Mouse (Mus musculus) intestine, postnatal 0 days (tissue): ENCODE data around the gene Cd180. TPM values are rescaled to one million over a fixed set of nuclear protein-coding genes. Genes with fewer than 3 reads are reported as not detected.

Experiments
- ATAC-seq: fragments of 200-750 bp; cut with Nextera tagmentation; 2 replicates; pipeline ENCODE4 v1.8.0; 2017; ENCODE audit warnings: mild to moderate bottlenecking, moderate TSS enrichment, moderate library complexity
- H3K27ac ChIP-seq: fragments of 300-500 bp; sonication (generic); 2 replicates; pipeline ENCODE4 v1.5.1; 2014; ENCODE audit warnings: mild to moderate bottlenecking, low read depth, low read length, moderate library complexity
- H3K27me3 ChIP-seq: fragments of 300-500 bp; sonication (generic); replicated peaks from 2 replicates; pipeline ENCODE4 v1.6.1; 2014; ENCODE audit warnings: low read length, mixed read lengths; ENCODE audit not compliant: control insufficient read depth, insufficient read depth
- H3K36me3 ChIP-seq: fragments of 300-500 bp; sonication (generic); 2 replicates; pipeline ENCODE4 v1.6.1; 2014; ENCODE audit warnings: mild to moderate bottlenecking, moderate library complexity; ENCODE audit not compliant: control insufficient read depth, insufficient read depth
- H3K4me1 ChIP-seq: fragments of 300-500 bp; sonication (generic); replicated peaks from 2 replicates; pipeline ENCODE4 v1.6.1; 2014; ENCODE audit warnings: antibody characterized with exemption, low read length, mixed read lengths; ENCODE audit not compliant: control insufficient read depth, insufficient read depth
- H3K4me2 ChIP-seq: fragments of 300-500 bp; sonication (generic); replicated peaks from 2 replicates; pipeline ENCODE4 v1.6.1; 2014; ENCODE audit warnings: low read depth, mild to moderate bottlenecking, moderate library complexity
- H3K4me3 ChIP-seq: fragments of 300-500 bp; sonication (generic); 2 replicates; pipeline ENCODE4 v1.5.1; 2014; ENCODE audit warnings: low read depth, low read length
- H3K9ac ChIP-seq: fragments of 300-500 bp; sonication (generic); 2 replicates; pipeline ENCODE4 v1.6.1; 2014; ENCODE audit warnings: mild to moderate bottlenecking, low read depth, low read length
- H3K9me3 ChIP-seq: fragments of 300-500 bp; sonication (generic); 2 replicates; pipeline ENCODE4 v1.6.1; 2016; ENCODE audit warnings: mixed run types; ENCODE audit not compliant: control insufficient read depth
- CTCF ChIP-seq: sonication (generic); IDR thresholded peaks from 2 replicates; pipeline ENCODE4 v1.5.1; 2016; ENCODE audit warnings: low read depth, mild to moderate bottlenecking, control low read depth, antibody characterized with exemption, moderate library complexity
- WGBS: fragments of 180-500 bp; shearing (Covaris S2); extraction: QIAGEN DNeasy Blood & Tissue Kit; methylation state at CpG from one replicate; pipeline ENCODE4 v1.1.7; 2014; 5-methylcytosine and 5-hydroxymethylcytosine counted together
- polyA plus RNA-seq: library from polyadenylated mRNA; unstranded; fragments of >200 nt; fragmentation: Nextera tagmentation; extraction: Ambion mirVana; gene quantifications from 2 replicates; pipeline ENCODE4 v1.2.1, GENCODE M21; 2015

The Cd180 gene
- polyA plus RNA-seq, 1 experiment from 2014 or later: 0.31 TPM

GRCm38 (mm10) chr13:102767110-102767509 is 73.8 kb downstream of the Cd180 start:
- Histone ChIP-seq H3K9me3 (no peaks in the 10 kb centered on the region), H3K4me3 (no peak overlapping the region), H3K36me3 (peaks cover 41% of the 10 kb centered on the region; the same call in 1 of the 2 replicates), H3K4me1 (no peaks in the 10 kb centered on the region), H3K27ac (no peak overlapping the region), H3K4me2 (no peak overlapping the region), H3K27me3 (no peaks in the 10 kb centered on the region), H3K9ac (no peak overlapping the region)
- no peak for TF ChIP-seq CTCF
- no peak for ATAC-seq
- 78% methylated on average over 7 of the region's 7 CpGs for WGBS

- no peak overlapping the region for H3K4me2 ChIP-seq
- 92% methylated on average over 11 of the region's 11 CpGs for WGBS
- no peaks in the 10 kb centered on the region for H3K27me3 ChIP-seq
- no peak for ATAC-seq
- TF ChIP-seq CTCF: no peak
- H3K9me3 ChIP-seq: no peaks in the 10 kb centered on the region
- H3K4me3 ChIP-seq: no peak overlapping the region
- no peaks in the 10 kb centered on the region for H3K4me1 ChIP-seq
- no peak overlapping the region for H3K9ac ChIP-seq
- H3K36me3 ChIP-seq: peaks cover 49% of the 10 kb centered on the region
- H3K27ac ChIP-seq: no peak overlapping the region
Observed at GRCm38 (mm10) chr13:102768512-102768911, 75.2 kb downstream of the Cd180 start.

GRCm38 (mm10) chr13:102770194-102770593 is 76.8 kb downstream of the Cd180 start:
- TF ChIP-seq CTCF: no peak
- Histone ChIP-seq H3K9ac (no peak overlapping the region), H3K9me3 (no peaks in the 10 kb centered on the region), H3K4me2 (no peak overlapping the region), H3K27me3 (no peaks in the 10 kb centered on the region), H3K4me3 (no peak overlapping the region), H3K4me1 (no peaks in the 10 kb centered on the region), H3K36me3 (peaks cover 45% of the 10 kb centered on the region), H3K27ac (no peak overlapping the region)
- 53% methylated on average over 8 of the region's 8 CpGs for WGBS
- no peak for ATAC-seq

- H3K4me1 ChIP-seq: no peaks in the 10 kb centered on the region
- H3K9me3 ChIP-seq: no peaks in the 10 kb centered on the region
- TF ChIP-seq CTCF: no peak
- no peak overlapping the region for H3K4me3 ChIP-seq
- H3K9ac ChIP-seq: no peak overlapping the region
- peaks cover 23% of the 10 kb centered on the region for H3K36me3 ChIP-seq
- H3K4me2 ChIP-seq: no peak overlapping the region
- ATAC-seq: no peak
- WGBS: 82% methylated on average over 9 of the region's 9 CpGs
- H3K27ac ChIP-seq: no peak overlapping the region
- no peaks in the 10 kb centered on the region for H3K27me3 ChIP-seq
Observed at GRCm38 (mm10) chr13:102773169-102773568, 79.8 kb downstream of the Cd180 start.

GRCm38 (mm10) chr13:102774786-102775201 is 81.4 kb downstream of the Cd180 start:
- Histone ChIP-seq H3K36me3 (peaks cover 23% of the 10 kb centered on the region), H3K4me1 (no peaks in the 10 kb centered on the region), H3K27ac (no peak overlapping the region)

GRCm38 (mm10) chr13:102775506-102775905 is 82.1 kb downstream of the Cd180 start:
- H3K4me2 ChIP-seq: no peak overlapping the region
- no peaks in the 10 kb centered on the region for H3K4me1 ChIP-seq
- no peak overlapping the region for H3K4me3 ChIP-seq
- H3K27me3 ChIP-seq: no peaks in the 10 kb centered on the region
- no peaks in the 10 kb centered on the region for H3K9me3 ChIP-seq
- H3K36me3 ChIP-seq: peaks cover 23% of the 10 kb centered on the region
- no peak for TF ChIP-seq CTCF
- no peak overlapping the region for H3K9ac ChIP-seq
- 82% methylated on average over 6 of the region's 6 CpGs for WGBS
- H3K27ac ChIP-seq: no peak overlapping the region
- ATAC-seq: no peak

More at GRCm38 (mm10) chr13:102774786-102775201, 81.4 kb downstream of the Cd180 start:
- H3K9me3 ChIP-seq: no peaks in the 10 kb centered on the region
- no peak overlapping the region for H3K4me2 ChIP-seq
- H3K9ac ChIP-seq: no peak overlapping the region
- ATAC-seq: no peak
- H3K27me3 ChIP-seq: no peaks in the 10 kb centered on the region
- 74% methylated on average over 7 of the region's 7 CpGs for WGBS
- peak; percentile 24; the same call in 1 of the 2 replicates for TF ChIP-seq CTCF
- H3K4me3 ChIP-seq: no peak overlapping the region

- Histone ChIP-seq H3K9ac (no peak overlapping the region), H3K4me2 (no peak overlapping the region), H3K9me3 (no peaks in the 10 kb centered on the region), H3K4me1 (no peaks in the 10 kb centered on the region), H3K4me3 (no peak overlapping the region), H3K27ac (no peak overlapping the region), H3K27me3 (no peaks in the 10 kb centered on the region), H3K36me3 (peaks cover 17% of the 10 kb centered on the region)
- WGBS: 92% methylated on average over 3 of the region's 3 CpGs
- no peak for TF ChIP-seq CTCF
- ATAC-seq: no peak
Observed at GRCm38 (mm10) chr13:102778859-102779258, 85.5 kb downstream of the Cd180 start.
